Mouse (Mus musculus): ENCODE data around the gene Poll.

Gene Poll

DNA sequence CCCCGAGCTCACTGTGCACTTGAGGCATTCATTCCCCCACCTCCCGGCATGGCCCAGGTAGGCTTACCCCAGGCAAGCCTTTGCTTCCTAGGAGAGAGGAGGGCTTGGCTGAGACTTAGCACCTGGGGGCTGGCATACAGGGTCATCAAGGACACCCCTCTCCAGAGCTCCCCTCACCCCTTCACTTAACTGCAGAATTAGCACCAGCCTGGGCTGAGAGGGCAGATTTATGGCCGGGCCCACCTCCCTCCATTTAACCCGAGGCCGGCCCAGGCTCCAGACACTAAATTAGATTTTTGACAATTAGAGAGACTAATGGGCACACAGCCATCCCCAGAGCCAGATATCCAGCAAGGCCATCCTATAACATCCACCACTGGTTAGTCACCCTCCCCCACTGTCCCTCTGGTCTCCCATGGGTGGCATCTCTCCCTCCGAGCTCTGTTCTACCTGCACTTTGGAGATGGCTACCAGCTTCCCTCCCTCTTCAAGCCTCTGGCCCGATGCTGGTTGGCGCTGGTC is 25.1 kb downstream of the Poll start:
- no peak for DNase-seq

DNA sequence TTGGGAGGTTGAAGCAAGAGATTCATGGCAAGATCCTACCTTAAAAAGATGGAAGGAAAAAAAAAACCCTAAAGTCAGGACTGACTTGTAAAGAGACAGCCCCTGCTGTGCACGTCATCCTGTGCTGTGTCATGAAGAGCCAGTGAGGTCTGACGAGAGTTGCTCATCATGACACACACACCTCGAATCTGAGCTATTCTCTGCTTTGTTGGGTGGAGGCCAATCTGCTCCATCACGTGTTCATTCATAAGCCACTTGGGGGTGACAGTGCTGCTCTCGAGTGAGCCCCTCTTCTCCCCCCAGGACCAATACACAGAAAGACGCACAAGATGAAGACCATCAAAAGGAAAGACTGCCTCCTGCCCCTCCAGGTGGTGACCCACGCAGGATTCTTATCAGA is 26.7 kb downstream of the Poll start:
- DNase-seq: no peak

DNA sequence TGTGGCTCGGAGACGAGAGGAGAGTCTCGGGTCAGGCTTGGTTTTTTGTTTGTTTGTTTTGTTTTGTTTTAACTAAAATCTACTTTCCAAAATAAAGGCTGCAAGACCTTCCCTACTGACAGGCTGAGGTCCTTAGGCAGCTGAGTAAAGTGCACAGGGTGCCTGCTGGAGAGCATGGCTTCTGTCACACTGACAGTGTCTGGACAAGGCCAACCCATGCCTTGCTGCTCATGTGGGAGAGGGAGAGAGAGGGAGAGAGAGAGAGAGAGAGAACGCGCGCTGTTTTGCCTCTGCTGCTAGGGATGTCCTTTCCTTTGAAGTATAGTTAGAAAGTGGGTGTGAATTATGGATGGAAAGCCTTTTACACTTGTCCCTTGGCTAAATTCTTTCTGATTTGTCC is 28.8 kb downstream of the Poll start:
- DNase-seq: no peak

DNA sequence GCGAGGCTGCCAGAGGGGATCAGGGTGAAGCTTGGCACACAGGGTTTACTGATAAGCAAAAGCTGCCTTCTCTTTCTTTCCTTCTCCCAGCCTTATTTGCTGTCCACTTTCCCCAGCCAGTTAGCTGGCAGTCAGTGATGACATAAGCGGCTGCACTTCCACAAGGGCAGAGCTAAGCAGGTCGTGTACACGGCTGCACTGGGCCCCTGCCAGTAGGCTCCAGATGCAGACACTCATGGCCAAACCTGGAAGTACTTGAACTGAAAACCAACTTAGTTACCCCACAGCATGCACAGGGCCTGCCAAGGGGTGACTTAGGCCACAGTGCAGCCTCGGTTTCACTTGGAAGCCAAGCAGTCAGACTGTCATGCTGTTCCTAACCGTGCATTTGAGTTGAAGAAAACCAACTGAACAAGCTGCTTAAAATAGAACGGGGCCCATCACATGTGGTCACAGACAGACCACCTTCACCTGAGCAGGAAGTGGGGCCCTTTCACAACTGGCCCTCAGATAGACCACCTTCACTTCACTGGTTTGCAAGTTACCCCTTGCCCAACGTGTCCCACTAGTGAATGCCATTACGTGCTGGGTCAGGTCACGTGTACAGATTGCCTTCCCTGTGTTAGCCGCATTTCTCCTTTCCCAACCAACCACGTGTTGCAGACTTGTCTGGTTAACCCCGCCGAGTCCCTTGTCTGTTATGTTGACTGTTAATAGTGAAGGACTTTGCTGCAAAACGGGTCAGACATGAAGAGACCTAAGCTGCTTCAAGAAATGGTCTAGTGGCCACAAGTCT is 29.9 kb downstream of the Poll start:
- no peak for DNase-seq

DNA sequence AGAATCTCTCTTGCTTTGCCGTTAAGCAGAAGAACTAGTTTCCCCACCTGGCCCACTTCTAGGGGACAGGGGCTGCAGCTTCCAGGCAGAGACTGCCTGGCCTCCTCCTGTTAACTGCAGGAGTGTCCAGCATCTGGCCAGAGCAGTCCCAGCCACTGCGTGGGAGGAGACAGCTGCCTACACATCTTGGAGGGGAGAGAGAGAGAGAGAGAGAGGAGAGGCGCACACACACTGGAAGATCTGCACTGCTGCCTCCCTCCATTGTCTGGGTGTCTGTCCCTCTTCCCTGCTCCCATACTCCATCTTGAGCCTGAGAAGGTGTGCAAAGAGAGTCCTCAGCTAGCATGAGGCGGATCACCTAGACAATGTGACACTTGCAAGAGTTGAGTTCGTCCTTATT is 31.0 kb downstream of the Poll start:
- no peak for DNase-seq

DNA sequence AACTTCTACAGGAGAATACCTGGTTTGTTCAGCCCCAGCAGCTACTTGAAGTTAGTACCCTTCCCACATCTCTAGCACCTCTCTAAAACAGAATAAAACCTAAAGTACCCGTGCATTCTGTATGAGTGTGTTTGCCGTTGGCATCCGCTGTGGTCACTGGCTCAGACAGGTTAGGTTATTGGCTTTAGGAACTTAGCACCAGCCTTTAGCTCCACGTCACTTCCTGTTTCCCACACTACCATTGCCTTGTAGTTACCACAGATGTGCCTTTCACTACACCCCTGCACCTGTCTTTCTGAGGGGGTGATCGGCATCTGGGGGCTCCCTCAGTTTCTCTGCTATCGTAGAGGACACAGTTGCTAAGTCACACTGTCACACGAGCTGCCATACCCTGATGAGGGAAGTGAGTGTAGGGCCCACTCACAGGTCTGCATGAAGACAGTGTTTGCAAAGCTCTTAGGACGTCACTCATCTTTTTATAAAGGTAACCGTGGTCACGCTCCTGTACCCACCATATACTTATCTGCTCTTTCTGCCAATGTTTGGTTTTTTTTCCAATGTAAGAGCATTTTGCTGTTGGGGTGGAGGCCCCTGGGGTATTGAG is 32.3 kb downstream of the Poll start:
- DNase-seq: no peak

DNA sequence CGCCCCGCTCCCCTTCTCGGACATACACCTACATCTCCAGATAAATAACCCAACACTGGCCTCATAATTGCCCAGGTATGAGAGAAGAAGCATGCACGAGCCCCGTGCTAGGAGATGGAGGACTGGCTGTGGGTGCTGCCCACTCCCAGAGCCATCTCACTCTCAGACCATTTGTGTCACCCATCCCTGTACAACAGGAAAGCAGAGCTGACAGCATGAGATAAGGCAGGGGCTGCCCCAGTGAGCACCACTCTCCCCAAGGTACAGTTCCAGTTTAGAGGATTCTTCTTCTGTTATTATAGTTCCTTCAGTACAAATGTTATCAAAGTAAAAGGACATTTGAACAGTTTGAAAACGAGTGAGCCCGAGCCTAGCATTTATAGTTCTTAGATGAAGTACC is 32.9 kb downstream of the Poll start:
- DNase-seq: no peak

DNA sequence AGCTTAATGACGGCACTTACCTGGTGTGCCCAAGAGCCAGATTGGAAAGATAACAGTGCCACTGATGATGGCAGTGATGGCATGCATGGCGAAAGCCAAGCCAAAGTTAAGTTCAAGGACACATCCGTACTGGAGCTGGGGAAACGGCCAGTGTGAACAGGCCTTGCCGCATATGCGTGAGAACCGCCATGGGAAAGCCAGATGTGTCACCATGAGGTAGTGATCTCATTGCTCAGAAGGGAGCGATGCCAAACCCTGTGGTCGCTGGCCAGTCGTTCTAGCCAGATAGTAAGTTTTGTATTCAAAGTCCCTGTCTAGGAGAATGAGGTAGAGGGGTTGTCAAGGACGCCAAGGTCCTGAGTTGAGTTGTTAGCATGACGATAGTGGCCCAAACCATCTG is 44.1 kb downstream of the Poll start:
- no peak for DNase-seq

DNA sequence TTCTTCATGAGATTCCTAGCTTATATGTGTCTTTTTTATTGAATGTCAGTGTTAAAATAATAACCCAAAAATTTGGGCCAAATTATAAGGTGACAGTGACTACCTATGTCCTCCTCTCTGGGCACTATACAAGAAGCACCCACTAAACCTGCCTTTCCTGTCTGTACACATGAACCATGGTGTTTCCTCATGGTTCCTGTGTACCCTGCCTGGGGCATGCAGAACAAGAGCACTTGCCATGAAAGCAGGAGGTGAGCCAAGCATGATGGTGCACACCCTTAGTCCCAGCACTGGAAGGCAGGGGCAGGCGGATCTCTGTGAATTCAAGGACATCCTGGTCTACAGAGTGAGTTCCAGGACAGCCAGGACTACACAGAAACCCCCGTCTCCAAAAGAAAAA is 45.0 kb downstream of the Poll start:
- no peak for DNase-seq

DNA sequence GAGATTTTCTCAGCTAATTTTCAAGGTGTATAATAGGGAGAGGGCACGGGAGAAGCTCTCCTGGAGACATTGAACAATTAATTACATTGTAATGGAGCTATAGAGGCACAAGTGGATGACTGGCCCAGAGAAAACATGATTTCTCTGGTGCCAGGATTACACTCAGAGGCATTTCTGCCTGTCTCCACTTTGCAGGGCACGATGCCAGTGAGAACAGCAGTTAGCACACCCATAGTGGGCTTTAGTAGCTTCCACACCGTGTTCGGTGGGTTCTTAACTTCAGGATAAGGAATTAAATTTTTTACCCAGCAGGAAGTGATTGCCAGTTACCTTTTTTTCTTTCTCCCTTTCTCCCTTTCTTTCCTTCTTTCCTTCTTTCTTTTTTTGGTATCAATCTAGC is 48.9 kb downstream of the Poll start:
- no peak for DNase-seq

DNA sequence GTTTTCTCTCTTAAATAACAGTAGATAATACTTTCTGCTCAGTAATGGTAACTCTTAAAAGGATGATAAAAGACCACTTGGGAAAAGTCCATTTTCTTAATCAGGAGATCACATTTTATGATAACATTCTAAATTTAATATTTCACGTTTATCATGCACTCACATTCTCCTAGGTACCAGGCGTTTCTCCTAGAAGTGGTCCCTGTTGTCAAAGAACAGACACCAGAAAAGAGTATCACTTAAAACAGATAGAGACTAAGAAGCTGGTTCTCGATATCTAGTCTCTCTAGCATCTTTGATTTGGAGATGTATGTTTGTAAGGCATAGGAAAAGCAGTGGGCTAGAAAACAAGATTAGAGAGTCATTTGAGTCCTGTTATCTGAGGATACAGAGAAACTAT is 49.7 kb downstream of the Poll start:
- DNase-seq: no peak

DNA sequence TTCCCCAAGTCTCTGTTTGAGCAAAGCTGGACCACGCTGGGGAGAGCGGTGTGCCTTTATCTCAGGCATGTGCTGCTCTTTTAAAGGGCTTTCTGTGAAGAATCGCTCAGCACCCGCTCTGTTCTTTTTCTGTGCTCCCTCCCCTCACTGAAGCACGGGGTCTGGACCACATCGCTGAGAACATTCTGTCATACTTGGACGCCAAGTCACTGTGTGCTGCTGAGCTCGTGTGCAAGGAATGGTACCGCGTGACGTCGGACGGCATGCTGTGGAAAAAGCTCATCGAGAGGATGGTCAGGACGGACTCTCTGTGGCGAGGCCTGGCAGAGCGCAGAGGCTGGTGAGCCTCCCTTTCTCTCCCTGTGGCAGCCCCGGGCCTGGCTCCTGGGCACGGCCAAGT is 52.8 kb downstream of the Poll start:
- peak; percentile 66 to 73 for DNase-seq

DNA sequence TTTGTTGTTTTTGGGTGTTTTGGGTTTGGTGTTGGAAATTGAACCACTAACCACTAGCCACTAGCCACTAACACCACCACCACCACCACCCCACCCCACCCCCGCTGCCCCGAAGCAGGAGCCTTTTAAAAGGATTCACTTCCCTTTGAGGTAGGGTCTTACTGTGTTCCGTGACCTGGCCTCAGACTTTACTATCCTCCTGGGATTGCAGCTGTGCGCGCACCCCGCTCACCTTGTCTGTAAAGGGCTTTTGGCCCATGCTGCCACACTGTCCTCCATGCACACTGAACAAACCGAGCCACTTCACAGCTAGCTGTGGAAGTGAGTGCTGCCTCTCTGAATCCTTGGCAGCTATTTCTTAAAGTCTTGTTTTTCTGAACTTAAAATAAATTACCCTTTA is 54.9 kb downstream of the Poll start:
- no peak for DNase-seq
